Mouse (Mus musculus) liver, embryonic 14.5 days (tissue): ENCODE measurements around the gene Anxa6.

Experiments used
- CTCF ChIP-seq: IDR thresholded peaks from 2 replicates; pipeline ENCODE4 v1.5.1; 2016; ENCODE audit warnings: antibody characterized with exemption, low read depth, control low read depth
- EP300 ChIP-seq: IDR thresholded peaks from 2 replicates; pipeline ENCODE4 v1.6.1; 2016; ENCODE audit warnings: antibody characterized with exemption, low read depth

DNA sequence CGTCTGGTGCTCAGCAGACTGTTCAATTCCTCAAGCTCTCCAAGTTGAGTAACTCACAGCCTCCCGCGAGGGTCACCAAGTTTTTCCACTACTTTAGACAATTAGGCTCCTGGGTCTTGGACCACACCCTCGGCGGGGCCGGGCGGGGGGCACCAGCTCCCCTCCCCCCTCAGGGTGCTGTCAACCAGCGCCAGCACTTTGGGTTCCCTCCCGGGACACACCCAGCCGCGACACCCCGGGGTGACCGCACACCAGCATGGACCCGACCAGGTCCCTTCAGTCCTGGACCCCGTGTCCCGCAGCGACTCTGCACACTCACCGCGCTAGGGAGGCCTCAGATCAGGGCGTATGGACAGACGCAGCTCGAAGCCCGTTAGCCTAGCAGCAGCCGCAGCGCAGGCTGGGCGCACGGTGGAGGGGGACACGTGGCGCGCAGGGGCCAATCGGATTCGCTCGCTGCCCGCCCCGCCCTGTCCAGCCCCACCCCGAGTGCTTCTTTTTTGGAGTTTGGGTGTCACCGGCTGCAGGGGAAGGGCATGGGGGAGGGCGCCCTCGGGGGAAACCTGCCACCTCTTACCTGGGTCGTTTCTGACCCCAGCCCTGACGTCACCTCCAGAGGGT lies at the start of gene Anxa6:
- TF ChIP-seq CTCF (no peak), EP300 (no peak)
